Mouse (Mus musculus) E14TG2a.4 (cell line): Measurements from ENCODE around the gene Top1.

Source experiments
- CTCF ChIP-seq: conservative IDR thresholded peaks from 2 replicates; pipeline ENCODE4 v1.5.1; 2014; ENCODE audit warnings: low read length
- NANOG ChIP-seq: IDR thresholded peaks from 2 replicates; pipeline ENCODE4 v1.6.1; 2014; ENCODE audit warnings: borderline replicate concordance, low read length, mixed read lengths
- POU5F1 ChIP-seq: IDR thresholded peaks from 2 replicates; pipeline ENCODE4 v1.6.1; 2014; ENCODE audit warnings: low read length, borderline replicate concordance

DNA sequence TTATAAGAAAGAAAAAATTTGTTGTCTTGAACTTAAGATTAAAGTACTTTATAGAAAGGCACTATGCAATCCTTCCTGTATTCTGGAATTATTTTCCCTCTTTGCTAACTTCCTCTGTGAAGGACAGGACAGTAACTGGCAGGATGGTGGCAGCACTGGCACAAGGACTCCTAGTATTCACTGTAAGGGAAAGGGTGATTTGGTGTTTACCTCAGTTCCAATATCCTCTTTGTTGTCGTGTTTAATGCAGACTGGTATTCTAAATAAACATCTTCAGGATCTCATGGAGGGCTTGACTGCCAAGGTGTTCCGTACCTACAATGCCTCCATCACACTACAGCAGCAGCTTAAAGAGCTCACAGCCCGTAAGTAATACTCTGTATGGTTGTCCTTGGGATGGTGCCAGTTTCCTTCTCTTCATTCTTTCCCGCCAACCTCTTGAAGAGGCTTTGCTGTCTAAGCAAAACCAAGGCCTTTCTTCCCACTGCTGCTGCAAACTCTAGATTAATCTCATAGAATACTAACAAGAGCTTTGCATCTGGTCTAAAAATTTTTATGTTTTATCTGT lies 69.9 kb downstream of the Top1 start:
- TF ChIP-seq CTCF (no peak), NANOG (no peak), POU5F1 (no peak)
